Mouse (Mus musculus): Measurements from ENCODE around the gene Slc25a25.
"Not testable (repeated sequence)": the region's sequence is repeated elsewhere in the genome, so short reads cannot be mapped to it uniquely, and the experiment has no call there.

DNA sequence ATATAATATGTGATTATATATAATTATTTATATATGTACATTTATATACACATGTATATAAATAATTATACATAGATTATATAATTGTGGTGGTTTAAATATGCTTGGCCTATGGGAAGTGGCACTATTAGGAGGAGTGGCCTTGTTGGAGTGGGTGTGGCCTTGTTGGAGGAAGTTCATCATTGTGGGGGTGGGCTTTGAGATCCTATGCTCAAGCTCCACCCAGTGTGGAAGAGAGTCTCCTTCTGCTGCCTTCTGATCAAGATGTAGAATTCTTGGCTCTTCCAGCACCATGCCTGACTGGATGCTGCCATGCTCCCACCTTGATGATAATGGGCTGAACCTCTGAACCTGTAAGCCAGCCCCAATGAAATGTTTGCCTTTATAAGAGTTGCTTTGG is 39.5 kb upstream of the Slc25a25 start:
- not testable (repeated sequence) for TF ChIP-seq POLR2A (IDR thresholded peaks at IDR 0.05; ENCODE audit: low read depth, low read length); KAT2A (IDR thresholded peaks at IDR 0.05; ENCODE audit: insufficient replicate concordance, low read length); TCF12 (IDR thresholded peaks at IDR 0.05; ENCODE audit: low read depth, low read length); HCFC1 (IDR thresholded peaks at IDR 0.05; ENCODE audit: low read depth, low read length); EP300 (IDR thresholded peaks at IDR 0.05; ENCODE audit: low read length); SIN3A (IDR thresholded peaks at IDR 0.05; ENCODE audit: low read length); RCOR1 (conservative IDR thresholded peaks at IDR 0.05; ENCODE audit: low read depth, low read length); CTCF (conservative IDR thresholded peaks at IDR 0.05 in 1 of 2, IDR thresholded peaks at IDR 0.05 in 1 of 2; ENCODE audit: low read depth in 2 of 2, low read length in 2 of 2); ZNF384 (IDR thresholded peaks at IDR 0.05; ENCODE audit: low read depth, low read length); JUND (conservative IDR thresholded peaks at IDR 0.05; ENCODE audit: low read depth, low read length); BHLHE40 (IDR thresholded peaks at IDR 0.05; ENCODE audit: low read depth, low read length); ELF1 (IDR thresholded peaks at IDR 0.05; ENCODE audit: low read depth, low read length)
